Mouse (Mus musculus) midbrain, embryonic 10.5 days (tissue): ENCODE measurements around the gene Vopp1. TPM values are rescaled to one million over a fixed set of nuclear protein-coding genes. Genes with fewer than 3 reads are reported as not detected.

ENCODE experiments used
- polyA plus RNA-seq: library from polyadenylated mRNA; unstranded; fragments of >200 nt; fragmentation: Nextera tagmentation; extraction: Ambion mirVana; gene quantifications from 2 replicates; pipeline ENCODE4 v1.2.1, GENCODE M21; 2016

The Vopp1 gene
- polyA plus RNA-seq, 1 experiment from 2014 or later: 61.6 TPM

Other genes with a start within 250 kb of the Vopp1 start
- gene Herc6, start 244.2 kb downstream of the Vopp1 start, polyA plus RNA-seq: 2.4 and 3.2 TPM in 2 replicates
- gene Pyurf, start 133.1 kb downstream of the Vopp1 start, polyA plus RNA-seq: 17.7 and 18.8 TPM in 2 replicates
- gene Lancl2, start 122.6 kb downstream of the Vopp1 start, polyA plus RNA-seq: 39.3 and 45.7 TPM in 2 replicates
- gene Vmn1r21, start 25.2 kb upstream of the Vopp1 start, polyA plus RNA-seq: 0.07 TPM in 1 of 2 replicates, not detected in the other
- not detected in 2 replicates for gene Vmn1r22, start 82.9 kb upstream of the Vopp1 start, polyA plus RNA-seq
- not detected in 2 replicates for gene Vmn1r23, start 101.7 kb upstream of the Vopp1 start, polyA plus RNA-seq
- not detected in 2 replicates for gene Vmn1r24, start 136.3 kb upstream of the Vopp1 start, polyA plus RNA-seq
- gene Vmn1r25, start 155.7 kb upstream of the Vopp1 start, polyA plus RNA-seq: not detected in 2 replicates
- not detected in 2 replicates for gene Vmn1r26, start 190.0 kb upstream of the Vopp1 start, polyA plus RNA-seq